In genomic region chr11:90677771-90678288, GRCm38 (mm10) we compare ENCODE assay signal across 13 mouse cellular contexts. TPM values are rescaled to one million over a fixed set of nuclear protein-coding genes. Genes with fewer than 3 reads are reported as not detected.
DNase-seq lines count a peak whose midpoint lies in the region; ATAC-seq and TF ChIP-seq lines count a peak whose summit lies in the region.
"Had no signal": no experiment of that assay in that cellular context is flagged by ENCODE, and none has a peak within 500 bp of the region (broad histone marks: within the 10 kb centered on the region; RNA-seq: fewer than 3 reads in every experiment).

No protein-coding gene starts in this region.

- intact Hi-C loops in heart, postnatal 36 days (cut with DNase I), result no loop called here

- no peaks in the 10 kb centered on the region for H3K9me3 ChIP-seq in heart, embryonic 15.5 days (replicated peaks)
- no peaks in the 10 kb centered on the region for H3K9me3 ChIP-seq in heart, postnatal 0 days (replicated peaks; ENCODE audit: control insufficient read depth, low read length)
- H3K9me3 ChIP-seq: forebrain, embryonic 10.5 days; stomach, embryonic 15.5 days had no signal

- H3K4me1 ChIP-seq in heart, embryonic 15.5 days (replicated peaks), result peaks cover 11% of the 10 kb centered on the region
- 0 out of 2 replicates have a peak, but pooled peaks cover 11% of the 10 kb centered on the region for H3K4me1 ChIP-seq in heart, postnatal 0 days (ENCODE audit: control insufficient read depth, insufficient read depth)
- H3K4me1 ChIP-seq: stomach, embryonic 15.5 days had no signal

- H3K27me3 ChIP-seq in heart, embryonic 15.5 days, result no peaks in the 10 kb centered on the region
- H3K27me3 ChIP-seq in heart, postnatal 0 days (ENCODE audit: control insufficient read depth, insufficient read depth, low read length), result no peaks in the 10 kb centered on the region
- H3K27me3 ChIP-seq: stomach, embryonic 15.5 days had no signal

- peak; percentile 70 for ATAC-seq in heart, embryonic 15.5 days (replicated peaks; ENCODE audit: insufficient number of reproducible peaks, insufficient read depth, low FRiP score, low read depth)
- no peak for ATAC-seq in heart, postnatal 0 days (ENCODE audit: insufficient read depth, low read depth)
- ATAC-seq in monocyte, adult 5-6 weeks (replicated peaks; ENCODE audit: insufficient number of reproducible peaks, low FRiP score, low TSS enrichment, poor library complexity, severe bottlenecking), result no peak
- ATAC-seq: hindbrain, embryonic 16.5 days had no signal

- no peak overlapping the region for H3K4me3 ChIP-seq in heart, embryonic 15.5 days
- no peak overlapping the region for H3K4me3 ChIP-seq in heart, postnatal 0 days (ENCODE audit: low read depth, low read length)
- H3K4me3 ChIP-seq: forebrain, embryonic 10.5 days; stomach, embryonic 15.5 days had no signal

- peak overlapping the region; percentile 10; the same call in 1 of the 2 replicates for H3K4me2 ChIP-seq in heart, embryonic 15.5 days
- H3K4me2 ChIP-seq in heart, postnatal 0 days (ENCODE audit: low read depth, low read length), result peak overlapping the region; percentile 15; the same call in 1 of the 2 replicates
- H3K4me2 ChIP-seq: stomach, embryonic 15.5 days had no signal

- H3K27ac ChIP-seq in heart, embryonic 15.5 days, result peak overlapping the region; percentile 73
- peak overlapping the region; percentile 8; the same call in 1 of the 2 replicates for H3K27ac ChIP-seq in heart, postnatal 0 days (ENCODE audit: low read depth)
- H3K27ac ChIP-seq: forebrain, embryonic 10.5 days; stomach, embryonic 15.5 days had no signal

- TF ChIP-seq CTCF in heart, postnatal 0 days (IDR thresholded peaks at IDR 0.05; ENCODE audit: low read depth), result no peak

- no peak overlapping the region for H3K9ac ChIP-seq in heart, embryonic 15.5 days
- H3K9ac ChIP-seq in heart, postnatal 0 days (replicated peaks; ENCODE audit: low read depth, low read length), result no peak overlapping the region
- H3K9ac ChIP-seq: stomach, embryonic 15.5 days had no signal

- DNase-seq in heart, postnatal 36 days, result no peak
- DNase-seq in right cerebral cortex, adult 18-20 months, result peak; percentile 52
- DNase-seq in right cerebral cortex, postnatal 14 days, result no peak
- DNase-seq in heart, postnatal 0 days (ENCODE audit: low spot score), result peak; percentile 18
- DNase-seq in right cerebral cortex, postnatal 36 days (ENCODE audit: low spot score in 2 of 2), result peak; percentile 26 to 64
- no peak for DNase-seq in kidney, postnatal 25 days
- DNase-seq: gastrocnemius, postnatal 25 days; kidney, postnatal 10 days had no signal

- peaks cover 7% of the 10 kb centered on the region; the same call in 1 of the 2 replicates for H3K36me3 ChIP-seq in heart, embryonic 15.5 days
- peaks cover 5% of the 10 kb centered on the region; the same call in 1 of the 2 replicates for H3K36me3 ChIP-seq in heart, postnatal 0 days (replicated peaks; ENCODE audit: control insufficient read depth, insufficient read depth, low read length)

- no peak for TF ChIP-seq EP300 in heart, postnatal 0 days (IDR thresholded peaks at IDR 0.05; ENCODE audit: low read depth)

- 42% methylated on average over 8 of the region's 8 CpGs for WGBS in heart, embryonic 15.5 days
- 37% methylated on average over 8 of the region's 8 CpGs for WGBS in heart, postnatal 0 days

RNA-seq across cellular contexts. Expression of gene Tom1l1, which starts 10.3 kb away (rescaled TPM):
- polyA plus RNA-seq in heart, embryonic 15.5 days (2015; fragmentation: Nextera tagmentation; extraction: Ambion mirVana), result 26.8 and 28.9 TPM in 2 replicates
- 10 to 100 TPM; 17.6 to 17.7 TPM for total RNA-seq in heart, postnatal 36 days (2021)
- 14.8 and 15.1 TPM in 2 replicates for total RNA-seq in heart, postnatal 0 days (2014; rRNA removed; ENCODE audit: low replicate concordance)
- 16.3 and 21.4 TPM in 2 replicates for polyA plus RNA-seq in heart, postnatal 0 days (2015; fragmentation: Nextera tagmentation; extraction: Ambion mirVana)
- 0.48 to 0.78 TPM (median 0.75 TPM) in 3 replicates for total RNA-seq in monocyte, adult 5-6 weeks (2017)

RNA-seq across cellular contexts. Expression of gene Cox11, which starts 39.9 kb away (rescaled TPM):
- polyA plus RNA-seq in heart, embryonic 15.5 days (2015; fragmentation: Nextera tagmentation; extraction: Ambion mirVana), result 36.4 and 37.3 TPM in 2 replicates
- 10 to 100 TPM; 24.2 to 24.3 TPM for total RNA-seq in heart, postnatal 36 days (2021)
- total RNA-seq in heart, postnatal 0 days (2014; rRNA removed; ENCODE audit: low replicate concordance), result 17.9 and 18.6 TPM in 2 replicates
- polyA plus RNA-seq in heart, postnatal 0 days (2015; fragmentation: Nextera tagmentation; extraction: Ambion mirVana), result 32.2 and 32.6 TPM in 2 replicates
- 14.8 to 28.6 TPM (median 18.6 TPM) in 3 replicates for total RNA-seq in monocyte, adult 5-6 weeks (2017)

RNA-seq across cellular contexts. Expression of gene Stxbp4, which starts 39.9 kb away (rescaled TPM):
- polyA plus RNA-seq in heart, embryonic 15.5 days (2015; fragmentation: Nextera tagmentation; extraction: Ambion mirVana), result 12.3 and 14.0 TPM in 2 replicates
- total RNA-seq in heart, postnatal 36 days (2021), result 1 to 10 TPM; 5.0 to 5.3 TPM
- 2.9 and 5.2 TPM in 2 replicates for total RNA-seq in heart, postnatal 0 days (2014; rRNA removed; ENCODE audit: low replicate concordance)
- 4.7 and 5.6 TPM in 2 replicates for polyA plus RNA-seq in heart, postnatal 0 days (2015; fragmentation: Nextera tagmentation; extraction: Ambion mirVana)
- total RNA-seq in monocyte, adult 5-6 weeks (2017), result 1.3 to 3.0 TPM (median 1.9 TPM) in 3 replicates

Comparison
In these comparisons a context has a peak if more than half of its experiments do, and no peak if none do; other contexts are left out.
1. DNase-seq: peak in right cerebral cortex, adult 18-20 months (single experiment), heart, postnatal 0 days (single experiment) and right cerebral cortex, postnatal 36 days (2 of 2); none in heart, postnatal 36 days (0 of 2), right cerebral cortex, postnatal 14 days (single experiment) and kidney, postnatal 25 days (0 of 2).